Mouse (Mus musculus): ENCODE data around the gene Gm26992. TPM values are rescaled to one million over a fixed set of nuclear protein-coding genes. Genes with fewer than 3 reads are reported as not detected.

Gm26992 gene
- polyA plus RNA-seq, 1 experiment from 2014 or later: not detected

GRCm38 (mm10) chrX:103529185-103529584, 107.4 kb downstream of the Gm26992 start:
- no peaks in the 10 kb centered on the region for H3K9me3 ChIP-seq (ENCODE audit: control insufficient read depth, low read length)
- no peak overlapping the region for H3K27ac ChIP-seq (ENCODE audit: low read length)
- H3K9ac ChIP-seq (replicated peaks; ENCODE audit: low read depth, low read length): no peak overlapping the region

More at GRCm38 (mm10) chrX:103529185-103529584, 107.4 kb downstream of the Gm26992 start:
- no peaks in the 10 kb centered on the region for H3K27me3 ChIP-seq (replicated peaks; ENCODE audit: control insufficient read depth, insufficient read depth, low read length)
- peak overlapping the region; percentile 28 for H3K4me3 ChIP-seq (replicated peaks; ENCODE audit: low read length)
- peak overlapping the region; percentile 48 for H3K4me2 ChIP-seq (ENCODE audit: low read length)
- H3K36me3 ChIP-seq (ENCODE audit: control insufficient read depth, insufficient read depth): no peaks in the 10 kb centered on the region
- ATAC-seq: peak; percentile 72
- peaks cover 16% of the 10 kb centered on the region for H3K4me1 ChIP-seq (replicated peaks; ENCODE audit: control insufficient read depth, insufficient read depth, low read length)
- 0% methylated on average over 8 of the region's 23 CpGs for WGBS

Other genes starting within 250 kb of the Gm26992 start
- 46.4 and 55.0 TPM in 2 replicates for gene Nap1l2, start 235.4 kb upstream of the Gm26992 start, polyA plus RNA-seq (2015; fragmentation: Nextera tagmentation; extraction: Ambion mirVana)
- gene Cdx4, start 100.6 kb upstream of the Gm26992 start, polyA plus RNA-seq (2015; fragmentation: Nextera tagmentation; extraction: Ambion mirVana): not detected in 2 replicates
- gene Chic1, start 65.5 kb upstream of the Gm26992 start, polyA plus RNA-seq (2015; fragmentation: Nextera tagmentation; extraction: Ambion mirVana): 6.2 and 7.4 TPM in 2 replicates
- 0.27 and 0.52 TPM in 2 replicates for gene Tsx, start 7.5 kb upstream of the Gm26992 start, polyA plus RNA-seq (2015; fragmentation: Nextera tagmentation; extraction: Ambion mirVana)
- not detected in 2 replicates for gene Zcchc13, start 208.6 kb downstream of the Gm26992 start, polyA plus RNA-seq (2015; fragmentation: Nextera tagmentation; extraction: Ambion mirVana)

Measured in forebrain, embryonic 16.5 days (tissue).